ENCODE assay signal across 27 mouse cellular contexts in the genomic region with DNA sequence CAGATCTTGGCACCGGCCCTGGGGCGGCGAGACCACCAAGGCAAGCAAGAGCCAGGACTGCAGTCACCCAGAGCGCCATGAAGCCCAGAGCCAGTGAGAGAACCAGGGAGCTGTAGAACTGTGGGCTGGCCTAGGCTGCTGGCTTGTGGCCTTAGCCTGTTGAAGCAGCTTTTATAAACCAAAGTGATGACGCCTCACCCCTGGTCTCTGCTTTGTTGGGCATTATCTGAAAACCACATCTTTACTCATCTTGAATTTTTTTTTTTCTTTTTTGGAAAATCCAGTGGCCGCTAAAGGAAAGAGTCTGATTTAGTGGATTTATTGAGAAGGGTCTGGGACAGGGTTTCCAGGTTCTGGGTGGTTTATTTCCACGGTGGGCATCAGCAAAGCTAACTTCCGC. TPM values are rescaled to one million over a fixed set of nuclear protein-coding genes. Genes with fewer than 3 reads are reported as not detected.
"Had no signal": no experiment of that assay in that cellular context is flagged by ENCODE, and none has a peak within 500 bp of the region (broad histone marks: within the 10 kb centered on the region; RNA-seq: fewer than 3 reads in every experiment).

A gene (minus strand): TSS at position 147 of the 400 bp plus-strand sequence.

- DNase-seq: kidney, postnatal 25 days; layer of hippocampus, adult 9-11 months; left cerebral cortex, postnatal 4 days; liver, postnatal 0 days; lung, embryonic 14.5 days; retina, postnatal 1 day; right cerebral cortex, postnatal 4 days; thymus, postnatal 36 days had no signal

- H3K9me3 ChIP-seq: limb, embryonic 12.5 days; limb, embryonic 15.5 days; midbrain, embryonic 12.5 days; midbrain, embryonic 15.5 days; neural tube, embryonic 12.5 days; neural tube, embryonic 15.5 days had no signal

- H3K9ac ChIP-seq: liver, embryonic 14.5 days; liver, postnatal 0 days; lung, embryonic 14.5 days had no signal

- H3K36me3 ChIP-seq: limb, embryonic 12.5 days; limb, embryonic 15.5 days; midbrain, embryonic 12.5 days; midbrain, embryonic 15.5 days; neural tube, embryonic 12.5 days; neural tube, embryonic 15.5 days had no signal

- H3K27ac ChIP-seq: kidney, postnatal 0 days; limb, embryonic 12.5 days; limb, embryonic 15.5 days; liver, embryonic 14.5 days; macrophage; midbrain, embryonic 12.5 days; midbrain, embryonic 15.5 days; neural tube, embryonic 12.5 days; neural tube, embryonic 15.5 days; stomach, postnatal 0 days had no signal

RNA-seq across cellular contexts. Expression of the gene that starts here (rescaled TPM):
- total RNA-seq: layer of hippocampus, adult 2 months; layer of hippocampus, postnatal 25 days; left cerebral cortex, adult 18-20 months; left cerebral cortex, postnatal 10 days; left cerebral cortex, postnatal 4 days had no signal
- polyA plus RNA-seq: kidney, embryonic 14.5 days; kidney, postnatal 0 days; limb, embryonic 12.5 days; limb, embryonic 15.5 days; liver, embryonic 11.5 days; liver, postnatal 0 days; lung, embryonic 14.5 days; lung, postnatal 0 days; macrophage; midbrain, embryonic 12.5 days; midbrain, embryonic 15.5 days; neural tube, embryonic 12.5 days; neural tube, embryonic 15.5 days; stomach, embryonic 14.5 days; stomach, postnatal 0 days; urinary bladder, adult 2 months had no signal
